Mouse (Mus musculus): Measurements from ENCODE around the gene Ext2. TPM values are rescaled to one million over a fixed set of nuclear protein-coding genes. Genes with fewer than 3 reads are reported as not detected.

Gene Ext2
- polyA plus RNA-seq, 1 experiment from 2014 or later: 68.0 TPM

DNA sequence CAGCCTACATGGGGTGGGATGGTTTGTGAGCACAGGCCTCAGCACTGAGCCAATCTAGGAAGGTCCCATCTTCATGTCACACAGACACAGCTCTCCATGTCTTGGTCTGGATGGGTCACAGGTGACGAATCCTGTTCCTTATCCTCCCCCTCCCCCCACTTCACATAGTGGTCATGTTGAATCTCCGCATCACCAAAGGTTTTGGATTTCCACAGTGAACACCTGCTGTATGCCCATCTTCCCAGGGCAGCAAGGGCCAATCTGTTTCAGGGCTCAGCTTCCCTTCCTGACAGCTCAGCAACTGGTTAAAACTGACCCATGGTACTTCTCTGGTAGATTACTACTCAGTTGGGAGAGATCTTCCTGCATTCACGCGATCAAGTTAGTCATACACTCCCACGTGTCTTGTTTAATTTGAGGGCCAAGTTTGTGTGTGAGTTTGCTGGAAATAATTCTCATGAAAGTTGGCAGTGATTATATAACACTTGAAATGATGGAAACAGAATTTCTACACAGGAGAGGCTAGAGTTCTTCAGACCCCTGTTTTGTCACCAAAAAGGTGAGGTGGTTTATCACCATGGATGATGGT is 74.7 kb downstream of the Ext2 start:
- H3K4me3 ChIP-seq (ENCODE audit: low read depth, low read length): no peak overlapping the region
- WGBS: 90% methylated on average over 5 of the region's 5 CpGs
- H3K9ac ChIP-seq (ENCODE audit: low read depth, low read length): no peak overlapping the region
- H3K36me3 ChIP-seq (ENCODE audit: control insufficient read depth, insufficient read depth, low read length): no peaks in the 10 kb centered on the region
- H3K27ac ChIP-seq (ENCODE audit: low read depth, low read length): no peak overlapping the region
- H3K4me2 ChIP-seq: no peak overlapping the region
- DNase-seq (ENCODE audit: low spot score): no peak
- no peaks in the 10 kb centered on the region for H3K9me3 ChIP-seq (ENCODE audit: control insufficient read depth, low read length)
- H3K27me3 ChIP-seq (replicated peaks; ENCODE audit: control insufficient read depth, insufficient read depth, low read length): no peaks in the 10 kb centered on the region
- peaks cover 15% of the 10 kb centered on the region for H3K4me1 ChIP-seq (replicated peaks; ENCODE audit: control insufficient read depth, insufficient read depth, low read length)
- no peak for ATAC-seq (replicated peaks; ENCODE audit: low FRiP score)

DNA sequence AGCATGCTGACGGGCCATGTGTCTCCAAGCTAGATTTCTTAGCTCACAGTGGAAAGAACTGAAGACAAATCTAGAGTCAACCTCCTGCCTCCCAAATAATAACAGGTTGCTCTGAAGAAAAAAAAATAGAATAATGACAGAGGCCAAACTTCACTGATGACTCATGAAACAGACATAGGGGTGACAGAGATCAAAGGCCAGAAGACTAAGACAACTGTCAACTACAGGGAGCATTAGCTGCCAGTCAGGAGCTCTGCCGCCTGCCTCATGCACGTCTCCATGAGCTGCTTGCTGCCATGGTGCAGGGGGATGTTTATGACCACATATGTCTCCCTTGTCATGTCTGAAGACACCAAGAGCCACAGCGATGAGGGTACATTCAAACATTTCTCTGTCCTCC is 75.7 kb downstream of the Ext2 start:
- no peak overlapping the region for H3K9ac ChIP-seq (ENCODE audit: low read depth, low read length)
- ATAC-seq (replicated peaks; ENCODE audit: low FRiP score) (no peak), DNase-seq (ENCODE audit: low spot score) (no peak)
- WGBS: 65% methylated on average over 4 of the region's 4 CpGs
- no peaks in the 10 kb centered on the region for H3K27me3 ChIP-seq (replicated peaks; ENCODE audit: control insufficient read depth, insufficient read depth, low read length)
- no peak overlapping the region for H3K27ac ChIP-seq (ENCODE audit: low read depth, low read length)
- H3K4me2 ChIP-seq: no peak overlapping the region
- H3K9me3 ChIP-seq (ENCODE audit: control insufficient read depth, low read length): no peaks in the 10 kb centered on the region
- H3K4me1 ChIP-seq (replicated peaks; ENCODE audit: control insufficient read depth, insufficient read depth, low read length): peaks cover 17% of the 10 kb centered on the region
- no peaks in the 10 kb centered on the region for H3K36me3 ChIP-seq (ENCODE audit: control insufficient read depth, insufficient read depth, low read length)
- H3K4me3 ChIP-seq (ENCODE audit: low read depth, low read length): no peak overlapping the region

DNA sequence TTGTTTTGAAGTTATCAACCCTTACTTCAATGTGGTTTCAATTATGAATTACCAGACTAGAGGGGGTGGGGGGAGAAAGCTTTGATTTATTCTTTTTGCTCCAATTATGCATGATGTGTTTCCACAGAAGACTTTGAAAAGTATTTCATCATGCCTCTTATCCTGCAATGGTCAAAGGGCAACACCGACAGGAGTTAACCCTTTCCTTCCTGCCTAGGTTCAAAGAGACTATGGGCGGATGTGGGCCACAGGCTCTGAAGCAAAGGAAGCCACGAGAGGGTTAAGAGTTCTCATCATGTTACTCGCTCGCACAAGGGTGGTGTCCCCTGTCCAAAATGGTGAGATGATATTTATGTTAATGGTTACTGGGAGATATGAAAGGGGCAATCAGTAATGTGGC is 76.2 kb downstream of the Ext2 start:
- no peaks in the 10 kb centered on the region for H3K27me3 ChIP-seq (replicated peaks; ENCODE audit: control insufficient read depth, insufficient read depth, low read length)
- no peaks in the 10 kb centered on the region for H3K36me3 ChIP-seq (ENCODE audit: control insufficient read depth, insufficient read depth, low read length)
- H3K27ac ChIP-seq (ENCODE audit: low read depth, low read length): no peak overlapping the region
- no peak for ATAC-seq (replicated peaks; ENCODE audit: low FRiP score)
- H3K4me1 ChIP-seq (replicated peaks; ENCODE audit: control insufficient read depth, insufficient read depth, low read length): peaks cover 17% of the 10 kb centered on the region
- H3K4me3 ChIP-seq (ENCODE audit: low read depth, low read length): no peak overlapping the region
- 54% methylated on average over 5 of the region's 5 CpGs for WGBS
- no peaks in the 10 kb centered on the region for H3K9me3 ChIP-seq (ENCODE audit: control insufficient read depth, low read length)
- H3K4me2 ChIP-seq: no peak overlapping the region
- H3K9ac ChIP-seq (ENCODE audit: low read depth, low read length): no peak overlapping the region
- no peak for DNase-seq (ENCODE audit: low spot score)

DNA sequence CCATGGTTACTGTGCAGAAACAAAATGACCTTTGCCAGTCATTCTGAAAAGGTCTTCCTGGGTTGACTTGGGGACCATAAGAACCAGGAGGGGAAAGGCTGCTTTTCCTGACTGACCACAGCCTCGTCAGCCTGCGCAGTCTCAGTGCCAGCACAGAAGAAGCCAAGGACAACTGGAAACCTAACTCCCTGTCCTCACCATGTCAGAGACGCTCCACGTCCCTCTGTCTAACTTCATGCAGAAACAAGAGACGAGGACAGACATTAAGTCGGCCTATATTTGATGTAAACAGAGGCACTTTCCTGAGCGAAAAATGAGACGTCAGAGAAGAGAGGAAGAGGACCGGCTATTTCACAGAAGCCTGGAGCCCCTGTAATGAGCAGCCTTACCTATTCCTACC is 76.6 kb downstream of the Ext2 start:
- H3K9me3 ChIP-seq (ENCODE audit: control insufficient read depth, low read length): no peaks in the 10 kb centered on the region
- H3K4me2 ChIP-seq: no peak overlapping the region
- no peaks in the 10 kb centered on the region for H3K27me3 ChIP-seq (replicated peaks; ENCODE audit: control insufficient read depth, insufficient read depth, low read length)
- H3K27ac ChIP-seq (ENCODE audit: low read depth, low read length): no peak overlapping the region
- no peaks in the 10 kb centered on the region for H3K36me3 ChIP-seq (ENCODE audit: control insufficient read depth, insufficient read depth, low read length)
- H3K9ac ChIP-seq (ENCODE audit: low read depth, low read length): no peak overlapping the region
- 61% methylated on average over 9 of the region's 9 CpGs for WGBS
- no peak for DNase-seq (ENCODE audit: low spot score)
- ATAC-seq (replicated peaks; ENCODE audit: low FRiP score): no peak
- peaks cover 17% of the 10 kb centered on the region for H3K4me1 ChIP-seq (replicated peaks; ENCODE audit: control insufficient read depth, insufficient read depth, low read length)
- H3K4me3 ChIP-seq (ENCODE audit: low read depth, low read length): no peak overlapping the region

DNA sequence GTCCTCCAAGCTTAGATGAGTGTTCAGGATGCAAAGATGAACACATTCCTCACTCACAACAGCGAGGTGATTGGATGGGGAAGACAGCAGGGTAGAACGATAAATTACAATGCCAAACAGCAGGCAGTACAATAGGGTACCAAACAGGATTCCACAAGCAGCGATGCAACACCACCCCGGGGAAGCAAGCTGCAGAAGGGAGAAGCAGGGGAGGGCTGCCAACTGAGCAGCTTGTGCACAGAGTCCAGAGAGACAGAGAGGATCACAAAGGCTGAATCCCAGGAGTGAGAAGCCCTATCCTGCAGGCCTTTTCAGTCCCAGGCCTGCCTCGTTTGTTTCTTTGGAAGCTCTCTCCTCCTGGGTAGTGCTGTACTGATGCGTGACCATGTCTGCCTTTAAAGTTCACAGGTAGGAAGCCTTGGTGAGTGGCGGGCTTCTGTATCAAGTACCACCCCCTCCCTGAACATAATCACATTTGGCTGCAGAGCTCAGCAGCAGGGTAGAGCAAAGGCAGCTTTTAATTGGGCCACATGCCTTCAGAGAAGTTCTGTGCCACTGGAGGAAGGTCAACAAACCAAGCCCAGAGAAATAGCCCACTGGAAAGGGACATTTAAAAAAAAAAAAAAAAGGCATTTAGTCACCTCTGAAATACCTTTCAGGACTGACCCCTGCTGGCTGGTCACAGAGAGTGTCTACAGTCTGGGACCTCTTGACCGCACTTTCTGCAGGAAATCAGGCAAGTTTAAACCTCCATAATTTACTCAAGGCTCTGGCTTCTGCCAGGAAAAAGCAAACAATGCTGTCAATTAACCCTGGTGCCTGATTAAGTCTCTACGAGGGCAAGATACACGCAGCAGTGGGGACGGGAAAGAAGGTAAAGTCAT is 77.8 kb downstream of the Ext2 start:
- no peaks in the 10 kb centered on the region for H3K9me3 ChIP-seq (ENCODE audit: control insufficient read depth, low read length)
- H3K4me1 ChIP-seq (replicated peaks; ENCODE audit: control insufficient read depth, insufficient read depth, low read length): peaks cover 20% of the 10 kb centered on the region
- no peak overlapping the region for H3K9ac ChIP-seq (ENCODE audit: low read depth, low read length)
- WGBS: 56% methylated on average over 11 of the region's 11 CpGs
- H3K4me2 ChIP-seq: no peak overlapping the region
- no peak for DNase-seq (ENCODE audit: low spot score)
- no peak for ATAC-seq (replicated peaks; ENCODE audit: low FRiP score)
- no peak overlapping the region for H3K27ac ChIP-seq (ENCODE audit: low read depth, low read length)
- no peak overlapping the region for H3K4me3 ChIP-seq (ENCODE audit: low read depth, low read length)
- no peaks in the 10 kb centered on the region for H3K36me3 ChIP-seq (ENCODE audit: control insufficient read depth, insufficient read depth, low read length)
- no peaks in the 10 kb centered on the region for H3K27me3 ChIP-seq (replicated peaks; ENCODE audit: control insufficient read depth, insufficient read depth, low read length)

DNA sequence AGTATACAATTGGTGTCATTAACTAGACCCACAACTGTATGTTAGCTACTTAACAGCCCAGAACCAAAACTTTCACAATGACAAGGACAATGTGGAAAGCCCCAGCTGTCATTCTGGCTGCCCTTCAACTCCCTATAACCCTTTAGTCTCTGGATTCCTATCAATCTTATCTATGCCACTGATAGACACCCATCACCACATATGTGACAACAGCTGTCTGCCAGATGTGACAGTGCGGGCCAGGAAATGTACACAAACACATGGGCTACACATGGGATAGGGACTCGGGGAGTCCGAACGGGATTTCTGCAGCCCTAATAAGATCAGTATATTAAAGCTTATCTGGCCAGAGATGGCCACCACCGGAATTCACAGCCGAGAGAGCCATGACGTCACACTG is 80.7 kb downstream of the Ext2 start:
- no peaks in the 10 kb centered on the region for H3K36me3 ChIP-seq (ENCODE audit: control insufficient read depth, insufficient read depth, low read length)
- no peak overlapping the region for H3K4me2 ChIP-seq
- H3K9me3 ChIP-seq (ENCODE audit: control insufficient read depth, low read length): no peaks in the 10 kb centered on the region
- 63% methylated on average over 7 of the region's 7 CpGs for WGBS
- peaks cover 19% of the 10 kb centered on the region for H3K4me1 ChIP-seq (replicated peaks; ENCODE audit: control insufficient read depth, insufficient read depth, low read length)
- H3K4me3 ChIP-seq (ENCODE audit: low read depth, low read length): no peak overlapping the region
- H3K9ac ChIP-seq (ENCODE audit: low read depth, low read length): no peak overlapping the region
- no peak overlapping the region for H3K27ac ChIP-seq (ENCODE audit: low read depth, low read length)
- ATAC-seq (replicated peaks; ENCODE audit: low FRiP score): no peak
- no peak for DNase-seq (ENCODE audit: low spot score)
- H3K27me3 ChIP-seq (replicated peaks; ENCODE audit: control insufficient read depth, insufficient read depth, low read length): no peaks in the 10 kb centered on the region

DNA sequence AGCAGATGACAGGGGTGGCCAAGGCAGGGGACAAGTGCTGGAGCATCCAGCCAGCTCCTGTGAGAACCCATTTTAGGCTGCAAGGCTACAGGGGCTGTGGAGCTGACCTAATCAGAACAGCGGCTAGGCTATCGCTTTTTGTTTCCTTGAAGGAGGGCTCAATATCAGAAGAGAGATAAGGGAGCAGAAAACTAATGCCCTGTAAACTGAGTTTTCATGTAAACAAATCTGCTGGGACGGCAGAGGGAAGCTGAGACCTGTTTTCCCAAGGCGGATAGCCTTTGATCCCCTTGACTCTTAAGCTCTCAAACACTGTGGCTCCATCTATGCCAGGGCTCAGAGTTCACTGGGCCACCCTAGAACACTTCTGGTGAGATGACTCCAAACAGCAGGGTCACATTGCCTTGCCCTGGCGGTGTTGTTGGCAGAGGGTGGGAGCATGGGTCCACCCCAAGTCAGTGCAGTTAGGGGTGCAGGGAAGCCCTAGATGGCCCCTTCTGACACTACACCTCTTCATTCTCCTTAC is 83.3 kb downstream of the Ext2 start:
- no peak for DNase-seq (ENCODE audit: low spot score)
- Histone ChIP-seq H3K27me3 (replicated peaks; ENCODE audit: control insufficient read depth, insufficient read depth, low read length) (no peaks in the 10 kb centered on the region), H3K4me3 (ENCODE audit: low read depth, low read length) (no peak overlapping the region), H3K36me3 (ENCODE audit: control insufficient read depth, insufficient read depth, low read length) (no peaks in the 10 kb centered on the region), H3K9ac (ENCODE audit: low read depth, low read length) (no peak overlapping the region), H3K9me3 (ENCODE audit: control insufficient read depth, low read length) (no peaks in the 10 kb centered on the region), H3K4me2 (no peak overlapping the region), H3K4me1 (replicated peaks; ENCODE audit: control insufficient read depth, insufficient read depth, low read length) (peaks cover 5% of the 10 kb centered on the region), H3K27ac (ENCODE audit: low read depth, low read length) (no peak overlapping the region)
- ATAC-seq (replicated peaks; ENCODE audit: low FRiP score): no peak
- 45% methylated on average over 5 of the region's 5 CpGs for WGBS

DNA sequence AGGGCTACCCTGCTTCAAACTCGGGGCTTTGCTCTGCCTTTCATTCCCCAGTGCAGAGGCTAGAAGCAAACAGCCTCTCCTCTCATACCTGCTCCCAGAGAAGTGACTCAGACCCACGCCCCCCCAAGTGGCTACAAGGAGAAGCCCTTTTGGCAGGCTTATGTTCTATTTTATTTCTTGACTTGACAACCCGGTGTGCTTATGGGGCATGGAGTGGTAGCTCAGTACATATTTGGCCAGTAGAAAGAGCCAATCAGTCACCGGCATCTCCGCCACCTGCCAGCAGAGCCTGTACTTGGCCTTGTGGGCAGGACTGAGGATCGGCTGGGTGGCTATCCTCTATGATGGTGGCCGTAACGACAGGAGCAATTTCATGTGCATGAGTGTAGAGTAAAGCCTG is 85.2 kb downstream of the Ext2 start:
- DNase-seq (ENCODE audit: low spot score): no peak
- Histone ChIP-seq H3K4me2 (no peak overlapping the region), H3K27ac (ENCODE audit: low read depth, low read length) (no peak overlapping the region), H3K27me3 (replicated peaks; ENCODE audit: control insufficient read depth, insufficient read depth, low read length) (no peaks in the 10 kb centered on the region), H3K9me3 (ENCODE audit: control insufficient read depth, low read length) (no peaks in the 10 kb centered on the region), H3K4me1 (replicated peaks; ENCODE audit: control insufficient read depth, insufficient read depth, low read length) (peaks cover 5% of the 10 kb centered on the region), H3K36me3 (ENCODE audit: control insufficient read depth, insufficient read depth, low read length) (no peaks in the 10 kb centered on the region), H3K4me3 (ENCODE audit: low read depth, low read length) (no peak overlapping the region), H3K9ac (ENCODE audit: low read depth, low read length) (no peak overlapping the region)
- ATAC-seq (replicated peaks; ENCODE audit: low FRiP score): no peak
- 84% methylated on average over 8 of the region's 8 CpGs for WGBS

DNA sequence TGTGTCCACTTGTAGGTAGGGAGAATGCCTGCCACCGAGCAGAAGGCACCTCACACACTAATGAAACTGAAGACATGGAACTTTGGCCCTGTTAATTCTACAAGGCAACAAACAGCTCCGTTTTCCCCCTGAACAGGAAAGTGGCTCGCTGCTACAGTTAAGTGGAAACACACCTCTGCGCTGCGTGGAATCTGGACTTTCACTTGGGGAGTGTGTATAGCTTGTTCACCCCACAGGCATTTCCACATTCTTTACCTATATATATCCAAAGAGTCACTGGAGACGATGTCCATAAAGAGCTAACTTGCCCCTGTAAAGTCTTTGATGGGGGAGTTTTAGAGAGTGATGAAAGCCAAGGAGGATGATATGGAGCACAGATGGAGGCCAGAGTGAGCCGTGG is 89.7 kb downstream of the Ext2 start:
- Histone ChIP-seq H3K27me3 (replicated peaks; ENCODE audit: control insufficient read depth, insufficient read depth, low read length) (no peaks in the 10 kb centered on the region), H3K9ac (ENCODE audit: low read depth, low read length) (no peak overlapping the region), H3K9me3 (ENCODE audit: control insufficient read depth, low read length) (no peaks in the 10 kb centered on the region), H3K4me2 (no peak overlapping the region), H3K4me3 (ENCODE audit: low read depth, low read length) (no peak overlapping the region), H3K4me1 (replicated peaks; ENCODE audit: control insufficient read depth, insufficient read depth, low read length) (no peaks in the 10 kb centered on the region), H3K27ac (ENCODE audit: low read depth, low read length) (no peak overlapping the region), H3K36me3 (ENCODE audit: control insufficient read depth, insufficient read depth, low read length) (no peaks in the 10 kb centered on the region)
- no peak for ATAC-seq (replicated peaks; ENCODE audit: low FRiP score)
- no peak for DNase-seq (ENCODE audit: low spot score)
- 78% methylated on average over 7 of the region's 7 CpGs for WGBS
